Mouse (Mus musculus) CH12F3 (cell line): Measurements from ENCODE around the gene Igf2r.

ENCODE experiments used
- in situ Hi-C: fragments of 300-500 bp; cut with MboI; formaldehyde crosslinking; loops from 2 replicates; pipeline ENCODE4 v1.14.3; 2020; ENCODE audit warnings: low sequenced_read_pairs

Gene Igf2r

GRCm38 (mm10) chr17:12721118-12721886 is 48.2 kb downstream of the Igf2r start:
- in situ Hi-C loops: no loop called here

DNA sequence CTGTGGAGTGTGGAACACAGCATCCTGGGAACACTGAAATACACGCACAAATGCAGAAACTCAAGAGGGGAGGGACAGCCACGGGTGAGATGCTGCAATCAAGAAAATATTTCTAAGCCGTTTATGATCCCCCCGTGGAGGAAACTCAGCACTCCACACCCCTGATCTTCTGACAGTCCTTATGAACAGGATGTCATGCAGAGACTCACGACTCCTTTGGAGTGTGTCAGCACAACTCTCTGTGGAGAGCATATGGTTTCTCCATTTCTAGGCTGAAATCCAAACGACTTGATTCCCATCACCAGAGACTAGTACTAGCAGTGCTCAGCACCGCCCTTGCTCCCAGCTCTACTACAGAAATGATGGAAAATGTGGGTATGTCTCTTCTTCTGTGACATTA is 51.2 kb downstream of the Igf2r start:
- in situ Hi-C loops: no loop called here

- in situ Hi-C loops: no loop called here
Observed at GRCm38 (mm10) chr17:12717445-12717844, 52.0 kb downstream of the Igf2r start.

DNA sequence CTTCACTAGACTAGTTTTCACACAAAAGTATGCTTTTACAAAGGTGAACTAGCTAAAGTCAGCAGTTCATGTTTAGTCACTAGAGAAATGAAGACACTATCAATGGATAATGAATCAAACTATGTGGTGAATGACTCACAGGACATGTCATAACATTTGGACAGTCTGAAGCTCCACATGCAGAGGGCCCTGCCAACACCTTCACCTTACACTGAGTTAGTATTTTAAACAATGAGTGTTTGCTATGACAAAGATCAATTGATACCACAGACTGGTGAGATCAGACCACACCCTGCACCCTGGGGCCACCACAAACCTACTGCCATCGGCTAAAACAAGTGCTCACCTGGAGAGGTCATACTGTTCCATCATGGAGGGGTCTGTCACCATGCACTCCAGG is 54.4 kb downstream of the Igf2r start:
- in situ Hi-C loops: no loop called here

- in situ Hi-C loops: no loop called here
Observed at GRCm38 (mm10) chr17:12714080-12714561, 55.3 kb downstream of the Igf2r start.

DNA sequence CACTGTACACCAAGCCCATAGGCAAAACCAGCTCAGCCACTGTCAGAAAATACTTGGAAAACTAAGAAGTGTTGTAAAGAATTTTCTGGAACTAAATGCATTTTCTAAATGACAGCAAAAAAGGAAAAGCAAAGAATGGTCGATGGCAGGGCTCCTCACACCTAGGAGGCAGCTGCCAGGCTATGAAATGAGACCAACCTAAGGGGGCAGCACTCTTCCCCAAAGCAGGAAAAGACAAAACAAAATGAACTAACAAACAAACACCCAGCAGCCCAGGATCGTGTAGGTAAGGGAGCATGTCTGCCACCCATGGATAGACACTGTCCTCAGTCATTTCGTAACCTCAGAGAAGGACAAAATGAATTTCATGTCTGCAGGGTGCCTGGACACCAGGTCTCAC is 56.5 kb downstream of the Igf2r start:
- in situ Hi-C loops: no loop called here

DNA sequence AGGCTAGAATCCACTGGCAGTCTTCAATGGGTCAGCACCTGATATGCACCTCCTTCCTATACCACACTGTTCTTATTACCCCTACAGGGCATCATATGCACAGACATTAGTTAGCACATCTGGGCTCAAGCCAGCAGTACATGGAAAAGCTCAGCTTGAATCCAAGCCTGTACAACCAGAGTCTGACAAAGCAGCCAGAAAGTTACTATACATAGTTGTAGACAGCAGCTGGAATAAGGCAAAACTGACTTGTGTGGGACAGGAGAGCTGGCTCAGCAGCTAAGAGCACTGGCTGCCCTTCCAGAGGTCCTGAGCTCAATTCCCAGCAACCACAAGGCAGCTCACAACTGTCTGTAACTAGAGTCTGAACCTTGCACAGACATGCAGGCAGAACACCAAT is 57.3 kb downstream of the Igf2r start:
- in situ Hi-C loops: no loop called here

DNA sequence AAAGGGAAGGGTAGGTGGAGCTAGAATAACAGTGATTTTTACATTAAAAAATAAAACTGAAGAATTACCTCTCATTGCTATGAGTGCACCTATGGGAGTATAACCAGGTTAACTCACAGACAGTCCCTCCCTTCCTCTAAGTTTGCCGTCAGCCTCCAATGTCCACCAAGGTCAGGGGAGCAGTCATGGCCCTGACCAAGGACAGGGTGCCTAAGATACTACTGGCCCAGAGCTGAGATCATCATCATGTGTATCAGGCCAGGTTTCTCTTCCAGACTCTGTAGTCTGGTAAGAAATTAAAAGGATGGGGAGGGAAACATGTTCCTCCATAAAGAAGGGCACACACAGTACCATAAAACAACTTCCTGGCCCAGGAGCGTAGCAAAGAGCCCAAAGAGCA is 58.5 kb downstream of the Igf2r start:
- in situ Hi-C loops: no loop called here

- in situ Hi-C loops: no loop called here
Observed at GRCm38 (mm10) chr17:12710050-12710780, 59.2 kb downstream of the Igf2r start.

- in situ Hi-C loops: no loop called here
Observed at GRCm38 (mm10) chr17:12708398-12708797, 61.1 kb downstream of the Igf2r start.

DNA sequence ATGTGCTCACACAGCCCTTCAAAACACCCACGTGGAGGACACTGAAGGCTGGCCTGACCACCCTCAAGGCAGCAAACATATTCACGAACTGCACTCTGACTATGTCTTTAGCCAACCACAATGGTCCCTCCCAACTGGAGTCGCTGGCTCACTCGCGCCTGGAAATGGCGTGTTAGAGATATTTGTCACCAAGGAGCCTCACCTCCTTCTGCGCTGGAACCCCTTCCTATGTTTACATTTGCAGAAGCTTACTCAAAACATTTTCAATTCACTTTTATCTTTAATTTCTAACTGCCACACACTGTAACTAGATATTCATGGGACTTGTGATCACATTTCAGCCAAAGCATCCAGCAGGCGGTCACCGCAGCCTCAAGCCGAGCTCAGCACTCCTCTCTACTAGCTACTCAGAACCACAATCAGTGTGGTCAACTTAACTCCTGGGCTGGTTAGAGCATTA is 62.8 kb downstream of the Igf2r start:
- in situ Hi-C loops: no loop called here

DNA sequence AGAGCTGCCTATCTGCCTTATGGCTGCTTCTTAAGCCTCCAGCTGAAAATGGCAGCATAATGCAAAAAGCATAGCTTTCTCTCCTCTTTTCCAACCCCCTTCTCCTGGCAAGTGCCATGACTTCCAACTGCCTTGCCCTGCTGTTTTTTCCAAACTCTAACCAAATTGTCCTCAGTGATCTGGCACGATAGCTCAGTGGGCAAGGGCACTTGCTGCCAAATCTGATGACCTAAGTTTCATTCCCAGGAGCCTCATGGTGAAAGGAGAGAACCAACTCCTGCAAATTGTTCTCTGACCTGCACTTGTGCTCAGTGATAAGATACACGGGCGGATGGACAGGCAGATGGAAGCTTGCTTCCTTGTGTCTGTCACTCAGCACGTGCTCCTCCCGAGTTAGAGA is 66.6 kb downstream of the Igf2r start:
- in situ Hi-C loops: no loop called here

DNA sequence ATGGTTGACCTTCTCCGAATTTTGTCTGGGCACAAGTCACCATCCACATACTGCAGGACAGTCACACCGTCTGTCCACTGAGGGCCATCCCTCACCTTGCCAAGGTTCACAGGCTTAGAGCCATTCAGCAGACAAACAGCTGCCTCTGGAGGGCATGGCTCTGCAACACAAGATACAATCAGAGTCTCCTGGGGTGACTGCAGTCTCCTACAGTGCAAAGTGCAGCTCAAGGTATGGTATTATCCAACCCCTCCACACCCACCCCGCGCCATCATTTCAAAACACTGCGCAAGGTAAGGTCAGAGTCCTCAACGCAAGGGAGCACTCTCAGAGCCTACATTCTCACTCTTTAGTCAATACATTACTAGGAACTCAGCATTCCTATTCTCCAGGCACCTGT is 69.1 kb downstream of the Igf2r start:
- in situ Hi-C loops: no loop called here

- in situ Hi-C loops: no loop called here
Observed at GRCm38 (mm10) chr17:12691899-12692298, 77.6 kb downstream of the Igf2r start.

DNA sequence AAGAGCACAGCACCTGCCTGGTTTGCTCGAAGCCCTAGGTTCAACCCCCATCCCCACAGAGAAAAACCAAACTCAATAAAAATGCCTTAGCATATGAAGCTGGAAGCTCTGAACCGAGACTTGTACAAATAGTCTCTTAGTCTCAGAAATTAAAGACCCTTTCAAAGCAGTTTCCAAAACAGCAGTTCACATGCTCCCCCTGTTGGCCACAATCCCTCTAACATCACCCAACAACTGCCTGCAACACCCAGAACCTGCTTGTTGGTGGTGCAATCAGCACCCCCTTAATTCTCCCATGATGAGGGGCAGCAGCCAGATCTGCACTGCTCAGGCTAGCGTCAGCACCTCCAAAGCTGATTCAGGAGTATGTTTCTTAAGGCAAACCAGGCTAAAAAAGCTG is 79.9 kb downstream of the Igf2r start:
- in situ Hi-C loops: no loop called here

GRCm38 (mm10) chr17:12688427-12689110 is 80.9 kb downstream of the Igf2r start:
- in situ Hi-C loops: no loop called here

- in situ Hi-C loops: no loop called here
Observed at GRCm38 (mm10) chr17:12684928-12685624, 84.4 kb downstream of the Igf2r start.

DNA sequence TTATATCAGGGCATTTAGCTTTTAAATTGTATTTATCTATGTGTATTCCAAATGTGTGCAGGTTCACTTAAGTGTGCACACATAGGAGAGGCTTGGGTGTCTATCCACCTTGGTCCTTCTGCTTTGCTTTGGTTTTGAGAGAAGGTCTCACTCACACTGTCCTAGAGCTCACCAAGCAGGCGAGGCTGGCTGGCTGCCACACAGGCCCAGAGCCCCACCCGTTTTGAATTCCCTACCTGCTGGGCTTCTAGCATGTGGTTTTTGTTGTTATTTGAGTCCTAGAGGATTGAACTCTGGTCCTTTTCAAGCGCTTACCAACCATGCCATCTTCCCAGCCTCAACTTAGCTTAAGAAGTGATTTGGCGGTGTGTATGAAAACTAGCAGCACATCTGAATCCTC is 85.1 kb downstream of the Igf2r start:
- in situ Hi-C loops: no loop called here

DNA sequence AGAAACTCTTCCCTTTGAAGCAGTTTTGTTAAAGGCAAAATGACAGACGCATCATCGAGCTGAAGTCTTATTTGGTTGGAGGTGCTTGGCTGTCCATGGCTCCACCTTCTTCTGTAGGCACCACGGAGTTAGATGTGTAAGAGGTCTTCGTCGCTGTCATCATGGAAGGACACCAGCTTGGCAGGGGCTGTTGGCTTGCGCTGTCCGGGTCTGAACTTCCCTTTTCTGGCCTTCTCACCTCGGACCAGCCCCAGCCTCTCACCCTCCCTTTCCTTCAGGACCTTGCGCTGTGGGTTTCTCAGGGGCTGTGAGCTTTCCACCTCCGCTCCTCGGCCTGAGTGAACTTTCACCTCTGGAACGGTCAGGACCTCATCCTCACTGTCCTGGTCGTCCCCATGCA is 85.9 kb downstream of the Igf2r start:
- in situ Hi-C loops: no loop called here

DNA sequence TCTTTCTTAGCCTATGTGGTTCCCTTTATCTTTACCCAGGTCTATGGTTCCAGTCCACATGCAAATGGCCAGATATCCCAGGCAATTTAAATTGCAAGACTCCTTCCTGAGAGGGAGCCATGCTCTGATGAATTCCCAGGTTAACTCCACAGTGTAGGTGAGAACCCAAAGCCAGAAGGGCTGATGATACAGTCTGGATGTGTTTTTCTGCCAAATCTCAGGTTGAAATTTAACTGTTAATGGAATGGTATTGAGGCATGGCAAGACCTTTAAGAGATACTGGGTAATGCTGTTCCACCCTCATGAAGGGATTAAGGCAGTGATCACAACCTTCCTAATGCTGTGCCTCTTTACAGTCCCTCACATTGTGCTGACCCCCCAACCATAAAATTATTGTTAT is 91.2 kb downstream of the Igf2r start:
- in situ Hi-C loops: no loop called here

- in situ Hi-C loops: no loop called here
Observed at GRCm38 (mm10) chr17:12677139-12677538, 92.3 kb downstream of the Igf2r start.
